Mouse (Mus musculus) urinary bladder, postnatal 25 days (tissue): ENCODE results near the gene Fam166a.
A peak's percentile ranks its signal among the peaks of the same experiment; 100 is the strongest.
"Not testable (repeated sequence)": the region's sequence is repeated elsewhere in the genome, so short reads cannot be mapped to it uniquely, and the experiment has no call there.

Source experiments
- DNase-seq: peaks from one replicate; pipeline ENCODE4 v3.0.0; 2022; ENCODE audit warnings: low spot score

Gene Fam166a

GRCm38 (mm10) chr2:25242101-25242506 is 23.6 kb downstream of the Fam166a start, which contains the start of the genes Rnf208 and Cysrt1:
Rnf208 (plus strand) TSS chr2:25242255.
Cysrt1 (minus strand) TSS chr2:25242452.
- no peak for DNase-seq

- no peak for DNase-seq
These were observed 24.8 kb downstream of the Fam166a start for GRCm38 (mm10) chr2:25243342-25243741.

- DNase-seq: no peak
These were observed 25.6 kb downstream of the Fam166a start for GRCm38 (mm10) chr2:25244144-25244543.

DNA sequence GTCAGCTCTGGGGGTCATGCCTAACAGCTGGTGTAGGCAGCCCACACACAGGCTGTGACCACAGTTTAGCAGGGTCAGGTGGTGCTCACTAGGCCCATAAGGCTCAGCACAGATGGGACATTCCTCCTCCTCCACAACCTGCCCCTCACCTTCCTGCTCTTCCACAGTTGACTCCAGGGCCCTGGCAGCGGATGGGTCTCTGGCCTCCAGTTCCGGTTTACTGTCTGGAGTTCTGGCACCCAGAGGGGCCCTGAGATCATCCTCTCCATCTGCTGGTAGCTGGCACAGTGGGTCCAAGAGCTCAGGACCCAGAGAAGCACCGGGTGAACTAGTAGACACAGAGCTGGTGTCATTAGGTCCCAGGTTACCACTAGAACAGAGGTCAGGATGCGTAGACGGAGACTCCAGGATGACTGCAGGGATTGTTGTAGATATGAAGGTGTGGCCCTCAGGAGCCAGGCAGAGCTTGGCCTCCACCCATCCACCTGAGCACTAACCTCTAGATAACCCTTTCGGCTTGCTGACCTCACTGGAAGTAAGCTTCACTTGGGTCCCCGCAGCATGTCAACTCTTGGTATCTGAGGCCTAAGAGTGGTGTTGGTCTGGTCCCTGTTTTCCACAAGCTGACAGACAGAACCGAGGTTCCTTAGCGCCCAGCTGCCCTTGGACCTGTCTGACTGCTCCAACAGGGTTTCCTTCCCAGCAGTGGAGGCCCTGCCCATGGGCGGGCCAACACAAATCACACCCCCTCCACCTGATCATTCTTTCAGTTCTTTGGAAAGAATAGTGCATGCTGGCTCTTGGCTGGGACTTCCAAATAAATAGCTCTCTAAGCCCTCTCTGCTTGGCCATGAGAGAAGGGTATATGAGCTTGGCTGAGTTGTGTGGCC is 27.9 kb downstream of the Fam166a start, which contains the start of gene AL732309.1:
AL732309.1 (minus strand) TSS at position 681 of the 890 bp plus-strand sequence.
- peak; percentile 21 for DNase-seq

DNA sequence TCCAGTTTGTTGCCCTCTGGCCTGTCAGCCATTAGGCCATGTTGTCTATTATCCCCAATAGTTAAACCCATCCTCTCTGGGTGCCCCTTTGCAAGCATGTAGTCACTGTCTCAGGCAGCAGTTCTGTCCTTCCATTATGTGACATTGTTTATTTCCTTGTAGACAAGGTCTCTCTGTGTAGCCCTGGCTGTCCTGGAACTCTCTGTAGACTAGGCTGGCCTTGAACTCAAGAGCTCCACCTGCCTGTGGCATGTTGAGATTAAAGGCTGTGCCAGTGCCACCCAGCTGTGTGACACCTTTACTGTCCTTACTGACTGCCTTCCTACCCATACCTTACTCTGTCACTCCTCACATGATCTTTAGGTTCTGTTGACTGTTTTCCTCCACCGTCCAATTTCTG is 33.8 kb downstream of the Fam166a start:
- no peak for DNase-seq

- DNase-seq: peak; percentile 86
These were observed 36.8 kb downstream of the Fam166a start, which contains the start of gene Tmem203 for GRCm38 (mm10) chr2:25255284-25255779. Tmem203 (plus strand) TSS chr2:25255439.

DNA sequence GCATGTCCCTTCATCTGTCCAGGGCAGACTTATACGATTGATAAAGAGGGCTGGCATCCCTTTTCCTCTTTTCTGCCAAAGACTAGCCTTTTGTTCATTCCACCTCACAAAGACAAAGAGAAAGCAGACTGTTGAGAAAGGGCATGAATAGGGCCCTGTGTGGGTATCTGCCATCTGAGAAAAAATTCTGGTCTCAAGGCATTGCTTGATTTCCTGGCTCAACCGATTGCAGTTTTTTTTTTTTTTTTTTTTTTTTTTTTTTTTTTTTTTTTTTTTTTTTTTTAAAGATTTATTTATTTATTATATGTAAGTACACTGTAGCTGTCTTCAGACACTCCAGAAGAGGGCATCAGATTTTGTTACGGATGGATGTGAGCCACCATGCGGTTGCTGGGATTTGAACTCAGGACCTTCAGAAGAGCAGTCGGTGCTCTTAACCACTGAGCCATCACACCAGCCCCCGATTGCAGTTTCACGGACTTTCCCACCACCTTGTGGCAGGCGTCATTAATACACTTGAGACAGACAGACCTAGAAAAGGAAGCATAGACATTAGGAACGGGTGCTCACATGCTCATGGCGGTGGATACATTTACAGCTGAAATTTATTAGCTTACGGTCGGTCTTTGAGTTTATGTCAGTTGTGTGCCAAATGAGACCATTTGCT is 38.0 kb downstream of the Fam166a start:
- not testable (repeated sequence) for DNase-seq

GRCm38 (mm10) chr2:25257250-25257649 is 38.7 kb downstream of the Fam166a start:
- DNase-seq: not testable (repeated sequence)

DNA sequence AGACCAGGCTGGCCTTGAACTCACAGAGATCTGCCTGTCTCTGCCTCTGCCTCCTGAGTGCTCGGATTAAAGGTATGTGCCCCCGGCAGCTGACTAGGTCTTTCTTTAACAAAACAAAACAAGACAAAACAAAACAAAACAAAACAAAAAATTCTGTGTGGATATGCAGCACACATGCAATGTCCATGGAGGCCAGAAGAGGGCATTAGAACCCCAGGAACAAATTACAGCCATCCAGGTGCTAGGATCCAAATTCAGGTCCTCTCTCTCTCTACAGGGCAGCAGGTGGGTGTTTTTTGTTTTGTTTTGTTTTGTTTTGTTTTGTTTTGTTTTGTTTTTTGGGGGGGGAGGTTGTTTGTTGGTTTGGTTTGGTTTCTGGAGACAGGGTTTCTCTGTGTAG is 40.3 kb downstream of the Fam166a start:
- no peak for DNase-seq

- no peak for DNase-seq
These were observed 43.3 kb downstream of the Fam166a start for GRCm38 (mm10) chr2:25261870-25262269.

- peak; percentile 85 for DNase-seq
These were observed 43.8 kb downstream of the Fam166a start, which contains the start of gene Tprn for GRCm38 (mm10) chr2:25262291-25262767. Tprn (plus strand) TSS chr2:25262618.

DNA sequence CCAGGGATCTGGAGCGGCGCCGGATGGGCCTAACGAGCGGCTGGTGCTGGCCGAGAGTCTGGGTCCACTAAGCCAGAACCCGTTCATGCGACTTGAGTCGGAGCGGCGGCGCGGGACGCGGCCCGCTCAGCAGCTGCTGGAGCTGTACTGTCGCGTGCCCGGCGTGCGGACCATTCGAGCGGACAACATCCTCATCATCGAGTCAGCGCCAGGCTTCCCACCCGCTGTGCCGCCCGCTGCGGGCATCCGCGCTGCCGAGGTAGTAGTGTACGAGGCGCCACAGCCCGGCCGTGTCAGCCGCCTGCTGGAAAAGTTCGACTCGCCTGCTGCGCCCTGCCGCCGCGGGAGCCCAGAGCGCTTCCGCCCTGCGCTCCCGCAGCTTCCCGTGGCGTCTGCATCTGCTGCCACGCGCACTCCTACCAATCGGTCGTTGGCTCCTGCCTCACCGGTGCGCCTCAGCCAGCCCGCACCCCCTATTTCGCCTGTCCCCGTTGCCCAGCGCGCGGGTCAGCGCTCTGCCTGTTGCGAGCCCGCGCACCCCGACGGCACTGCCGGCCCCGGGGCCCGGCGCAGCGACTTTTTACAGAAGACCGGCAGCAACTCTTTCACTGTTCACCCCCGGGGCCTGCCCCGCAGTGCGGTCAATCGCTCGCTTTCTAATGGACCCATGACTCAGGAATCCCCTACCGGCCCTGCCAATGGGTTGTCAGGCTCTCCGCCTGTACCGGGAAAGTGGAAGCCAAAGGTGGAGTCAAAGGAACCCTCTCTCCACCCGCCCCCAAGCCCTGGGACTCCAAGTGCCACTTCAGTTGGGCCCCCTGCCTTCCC is 44.5 kb downstream of the Fam166a start:
- DNase-seq: no peak

- DNase-seq: no peak
These were observed 45.2 kb downstream of the Fam166a start for GRCm38 (mm10) chr2:25263623-25264285.

GRCm38 (mm10) chr2:25264286-25264660 is 45.7 kb downstream of the Fam166a start:
- no peak for DNase-seq

DNA sequence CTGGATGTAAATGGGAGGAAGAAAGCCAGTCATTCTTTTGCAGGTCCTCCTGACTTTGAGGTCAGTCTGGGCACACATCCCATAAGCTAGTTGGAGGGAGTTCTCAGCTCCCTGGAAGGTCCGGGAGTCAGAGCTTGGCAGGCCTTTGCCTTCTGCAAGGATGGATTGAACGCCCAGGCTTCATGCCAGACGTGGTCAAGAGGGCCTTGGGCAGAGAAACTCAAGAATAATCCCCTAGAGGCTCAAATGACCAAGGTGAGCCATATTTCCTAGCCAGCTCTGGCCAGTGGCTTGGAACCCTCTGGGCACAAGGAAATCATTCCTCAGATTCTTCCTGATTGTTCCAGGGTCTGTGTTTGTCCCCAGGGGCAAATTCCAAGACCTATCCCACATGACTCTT is 46.3 kb downstream of the Fam166a start:
- DNase-seq: no peak

- DNase-seq: peak; percentile 46
These were observed 47.5 kb downstream of the Fam166a start for GRCm38 (mm10) chr2:25265897-25266656.

GRCm38 (mm10) chr2:25266720-25267119 is 48.2 kb downstream of the Fam166a start:
- peak; percentile 28 for DNase-seq

GRCm38 (mm10) chr2:25267241-25267640 is 48.7 kb downstream of the Fam166a start:
- DNase-seq: no peak

GRCm38 (mm10) chr2:25267746-25268309 is 49.3 kb downstream of the Fam166a start:
- DNase-seq: no peak
